Mouse (Mus musculus) monocyte, adult 5-6 weeks (primary cell): ENCODE results near the gene Ryr1. TPM values are rescaled to one million over a fixed set of nuclear protein-coding genes. Genes with fewer than 3 reads are reported as not detected.

Experiments
- ATAC-seq: fragments of 153-309, 156-312 bp; replicated peaks from 2 replicates; pipeline ENCODE4 v1.8.0; 2017; ENCODE audit warnings: mild to moderate bottlenecking; ENCODE audit not compliant: low TSS enrichment, insufficient number of reproducible peaks, severe bottlenecking, poor library complexity, low FRiP score
- total RNA-seq: library from RNA; stranded (forward); fragments of 200-1000, 200-491, 200-594 nt; gene quantifications from 3 replicates; pipeline ENCODE4 v1.2.3, GENCODE M21; 2017

Gene Ryr1
- total RNA-seq, 1 experiment from 2014 or later: 3.1 TPM

- no peak for ATAC-seq
Observed at GRCm38 (mm10) chr7:28955295-28955897, 169.6 kb downstream of the Ryr1 start.

- no peak for ATAC-seq
Observed at GRCm38 (mm10) chr7:28954773-28955172, 170.2 kb downstream of the Ryr1 start.

- ATAC-seq: no peak
Observed at GRCm38 (mm10) chr7:28953476-28954376, 171.3 kb downstream of the Ryr1 start.

Other genes with a start within 250 kb of the Ryr1 start
- 0.87 TPM in 1 of 3 replicates, not detected in the others for gene Capn12, start 243.8 kb downstream of the Ryr1 start, total RNA-seq
- gene Actn4, start 162.8 kb downstream of the Ryr1 start, total RNA-seq: 25.4 to 66.0 TPM (median 36.9 TPM) in 3 replicates
- 285 to 328 TPM (median 291 TPM) in 3 replicates for gene Eif3k, start 143.3 kb downstream of the Ryr1 start, total RNA-seq
- 31.9 to 70.2 TPM (median 54.1 TPM) in 3 replicates for gene Map4k1, start 143.1 kb downstream of the Ryr1 start, total RNA-seq
- 37.9 to 82.9 TPM (median 41.3 TPM) in 3 replicates for gene Rasgrp4, start 9.7 kb upstream of the Ryr1 start, total RNA-seq
- gene Fam98c, start 31.1 kb upstream of the Ryr1 start, total RNA-seq: 28.7 to 32.4 TPM (median 29.1 TPM) in 3 replicates
- 0.32 to 0.39 TPM in 2 of 3 replicates, not detected in the other for gene Ggn, start 45.0 kb upstream of the Ryr1 start, total RNA-seq
- 0.78 to 0.95 TPM in 2 of 3 replicates, not detected in the other for gene Spred3, start 45.2 kb upstream of the Ryr1 start, total RNA-seq
- gene Psmd8, start 55.5 kb upstream of the Ryr1 start, total RNA-seq: 170 to 190 TPM (median 186 TPM) in 3 replicates
- 0.85 to 1.6 TPM in 2 of 3 replicates, not detected in the other for gene Catsperg1, start 88.9 kb upstream of the Ryr1 start, total RNA-seq
- 3.1 to 8.5 TPM (median 7.3 TPM) in 3 replicates for gene Kcnk6, start 107.3 kb upstream of the Ryr1 start, total RNA-seq
- gene Yif1b, start 113.2 kb upstream of the Ryr1 start, total RNA-seq: 3.8 to 11.1 TPM (median 9.8 TPM) in 3 replicates
- 0.29 to 3.4 TPM in 2 of 3 replicates, not detected in the other for gene 2200002D01Rik, start 123.3 kb upstream of the Ryr1 start, total RNA-seq
- 2.6 to 4.4 TPM (median 4.2 TPM) in 3 replicates for gene Spint2, start 156.7 kb upstream of the Ryr1 start, total RNA-seq
- not detected in 3 replicates for gene Ppp1r14a, start 164.1 kb upstream of the Ryr1 start, total RNA-seq
- gene Dpf1, start 178.8 kb upstream of the Ryr1 start, total RNA-seq: not detected in 3 replicates